Mouse (Mus musculus) kidney, postnatal 25 days (tissue): ENCODE data around the gene Il6ra.

Experiments
- DNase-seq, 2 experiments: peaks; one replicate each; pipeline ENCODE4 v3.0.0; 2021; ENCODE audit warnings: mixed read lengths in 2 of 2

The Il6ra gene

GRCm38 (mm10) chr3:89847126-89847525, 65.9 kb downstream of the Il6ra start:
- no peak for DNase-seq

- no peak for DNase-seq
These were observed 67.2 kb downstream of the Il6ra start for GRCm38 (mm10) chr3:89845814-89846213.

- peak; percentile 52 to 83 for DNase-seq
These were observed 69.8 kb downstream of the Il6ra start for GRCm38 (mm10) chr3:89843148-89843547.

GRCm38 (mm10) chr3:89842258-89842657, 70.7 kb downstream of the Il6ra start:
- peak in 1 of 2 experiments; percentile 63 for DNase-seq

GRCm38 (mm10) chr3:89835362-89835761, 77.6 kb downstream of the Il6ra start:
- DNase-seq = peak; percentile 60 to 83

GRCm38 (mm10) chr3:89830815-89831591, 82.0 kb downstream of the Il6ra start, which contains the start of gene She:
Gene She, plus strand, starts transcription at chr3:89831370.
- DNase-seq = peak; percentile 53 to 78

- DNase-seq = no peak
These were observed 86.7 kb downstream of the Il6ra start for GRCm38 (mm10) chr3:89826295-89826694.

- no peak for DNase-seq
These were observed 89.4 kb downstream of the Il6ra start for GRCm38 (mm10) chr3:89823594-89823993.

- DNase-seq = no peak
These were observed 91.2 kb downstream of the Il6ra start for GRCm38 (mm10) chr3:89821548-89822480.

GRCm38 (mm10) chr3:89821096-89821513, 91.9 kb downstream of the Il6ra start:
- no peak for DNase-seq

- no peak for DNase-seq
These were observed 92.5 kb downstream of the Il6ra start for GRCm38 (mm10) chr3:89820311-89821095.

GRCm38 (mm10) chr3:89819897-89820296, 93.1 kb downstream of the Il6ra start:
- DNase-seq = no peak

GRCm38 (mm10) chr3:89818605-89819004, 94.4 kb downstream of the Il6ra start:
- DNase-seq = no peak

GRCm38 (mm10) chr3:89817056-89817455, 95.9 kb downstream of the Il6ra start:
- DNase-seq = peak; percentile 53 to 74
